Mouse (Mus musculus): ENCODE data around the gene Mapk8. TPM values are rescaled to one million over a fixed set of nuclear protein-coding genes. Genes with fewer than 3 reads are reported as not detected.

Mapk8 gene
- total and polyA plus RNA-seq, 3 experiments: 7.3 to 29.5 (median 26.2) TPM

- Histone ChIP-seq H3K4me3 (no peak overlapping the region), H3K4me1 (ENCODE audit: control insufficient read depth, insufficient read depth, low read length) (no peaks in the 10 kb centered on the region), H3K36me3 (ENCODE audit: control insufficient read depth, insufficient read depth, low read length) (no peaks in the 10 kb centered on the region), H3K27ac (no peak overlapping the region), H3K9ac (ENCODE audit: low read depth, low read length) (no peak overlapping the region), H3K79me2 (replicated peaks; ENCODE audit: control insufficient read depth, insufficient read depth, low read length) (no peaks in the 10 kb centered on the region), H3K27me3 (ENCODE audit: control insufficient read depth, insufficient read depth, low read length) (no peaks in the 10 kb centered on the region)
- 65% methylated on average over 14 of the region's 14 CpGs for WGBS
- intact Hi-C loops (cut with DNase I): no loop called here
- TF ChIP-seq EP300 (IDR thresholded peaks at IDR 0.05; ENCODE audit: insufficient read depth, low read depth, low read length): no peak
- DNase-seq: no peak
Measured at GRCm38 (mm10) chr14:33362122-33362521, 84.8 kb downstream of the Mapk8 start.

GRCm38 (mm10) chr14:33361546-33361945 lies 85.4 kb downstream of the Mapk8 start:
- no peak for DNase-seq
- 41% methylated on average over 4 of the region's 4 CpGs for WGBS
- no peak for TF ChIP-seq CTCF (IDR thresholded peaks at IDR 0.05)
- no peak for TF ChIP-seq EP300 (IDR thresholded peaks at IDR 0.05; ENCODE audit: insufficient read depth, low read depth, low read length)
- no peak for TF ChIP-seq POLR2A (IDR thresholded peaks at IDR 0.05; ENCODE audit: insufficient read depth, low read depth, low read length)
- no peaks in the 10 kb centered on the region for H3K4me1 ChIP-seq (ENCODE audit: control insufficient read depth, insufficient read depth, low read length)
- intact Hi-C loops (cut with DNase I): no loop called here
- no peaks in the 10 kb centered on the region for H3K79me2 ChIP-seq (replicated peaks; ENCODE audit: control insufficient read depth, insufficient read depth, low read length)
- no peak overlapping the region for H3K9ac ChIP-seq (ENCODE audit: low read depth, low read length)
- H3K4me3 ChIP-seq: no peak overlapping the region
- H3K36me3 ChIP-seq (ENCODE audit: control insufficient read depth, insufficient read depth, low read length): no peaks in the 10 kb centered on the region
- H3K27me3 ChIP-seq (ENCODE audit: control insufficient read depth, insufficient read depth, low read length): no peaks in the 10 kb centered on the region
- H3K27ac ChIP-seq: no peak overlapping the region

GRCm38 (mm10) chr14:33358891-33359290 lies 88.1 kb downstream of the Mapk8 start:
- intact Hi-C loops (cut with DNase I): no loop called here
- Histone ChIP-seq H3K9ac (ENCODE audit: low read depth, low read length) (no peak overlapping the region), H3K27me3 (ENCODE audit: control insufficient read depth, insufficient read depth, low read length) (no peaks in the 10 kb centered on the region), H3K4me3 (no peak overlapping the region), H3K27ac (no peak overlapping the region), H3K36me3 (ENCODE audit: control insufficient read depth, insufficient read depth, low read length) (no peaks in the 10 kb centered on the region), H3K4me1 (ENCODE audit: control insufficient read depth, insufficient read depth, low read length) (no peaks in the 10 kb centered on the region), H3K79me2 (replicated peaks; ENCODE audit: control insufficient read depth, insufficient read depth, low read length) (no peaks in the 10 kb centered on the region)
- no peak for DNase-seq
- WGBS: 82% methylated on average over 8 of the region's 8 CpGs
- no peak for TF ChIP-seq EP300 (IDR thresholded peaks at IDR 0.05; ENCODE audit: insufficient read depth, low read depth, low read length)

DNA sequence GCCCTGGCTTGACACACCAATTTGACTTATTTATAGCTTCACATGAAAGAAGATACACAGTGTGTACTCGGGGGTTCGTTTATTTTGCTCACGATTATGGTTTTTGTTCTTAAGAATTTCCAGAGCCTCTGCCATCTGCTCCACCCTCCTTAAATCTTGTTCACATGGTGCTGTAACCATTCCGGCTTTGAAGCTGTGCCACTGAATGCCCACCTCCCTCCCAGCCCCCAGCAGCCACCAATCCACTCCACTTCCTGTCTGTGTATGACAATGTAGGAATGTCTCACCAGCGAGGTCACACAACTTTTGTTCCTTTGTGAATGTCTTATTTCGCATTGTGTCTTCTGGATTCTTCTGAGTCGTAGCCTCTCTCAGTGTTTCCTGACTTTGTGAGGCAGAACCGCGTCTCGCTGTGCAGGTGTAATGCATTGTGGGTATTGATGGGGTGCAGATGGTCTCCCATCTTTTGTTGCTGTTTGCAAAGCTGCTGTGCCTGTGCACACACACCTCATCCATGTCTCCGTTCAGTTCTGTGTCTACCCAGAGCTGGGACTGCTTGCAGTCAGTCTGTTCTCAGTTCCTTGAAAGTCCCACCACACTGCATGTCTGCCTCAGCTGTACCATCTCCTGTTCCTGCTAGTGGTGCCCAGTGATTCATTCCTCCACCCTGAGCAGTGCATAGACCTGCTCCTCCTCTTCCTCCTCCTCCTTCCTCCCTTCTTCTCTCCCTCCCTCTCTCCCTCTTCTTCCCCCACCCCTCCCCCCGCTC lies 89.2 kb downstream of the Mapk8 start:
- no peak for TF ChIP-seq CTCF (IDR thresholded peaks at IDR 0.05)
- TF ChIP-seq EP300 (IDR thresholded peaks at IDR 0.05; ENCODE audit: insufficient read depth, low read depth, low read length): no peak
- TF ChIP-seq POLR2A (IDR thresholded peaks at IDR 0.05; ENCODE audit: insufficient read depth, low read depth, low read length): no peak
- DNase-seq: no peak
- intact Hi-C loops (cut with DNase I): no loop called here
- Histone ChIP-seq H3K27me3 (ENCODE audit: control insufficient read depth, insufficient read depth, low read length) (no peaks in the 10 kb centered on the region), H3K4me1 (ENCODE audit: control insufficient read depth, insufficient read depth, low read length) (peaks cover under 1% of the 10 kb centered on the region; the same call in 1 of the 2 replicates), H3K36me3 (ENCODE audit: control insufficient read depth, insufficient read depth, low read length) (no peaks in the 10 kb centered on the region), H3K27ac (no peak overlapping the region), H3K4me3 (no peak overlapping the region), H3K79me2 (replicated peaks; ENCODE audit: control insufficient read depth, insufficient read depth, low read length) (no peaks in the 10 kb centered on the region), H3K9ac (ENCODE audit: low read depth, low read length) (no peak overlapping the region)
- 61% methylated on average over 12 of the region's 12 CpGs for WGBS

GRCm38 (mm10) chr14:33355276-33355675 lies 91.7 kb downstream of the Mapk8 start:
- intact Hi-C loops (cut with DNase I): no loop called here
- no peak overlapping the region for H3K27ac ChIP-seq
- H3K9ac ChIP-seq (ENCODE audit: low read depth, low read length): no peak overlapping the region
- TF ChIP-seq EP300 (IDR thresholded peaks at IDR 0.05; ENCODE audit: insufficient read depth, low read depth, low read length): no peak
- TF ChIP-seq POLR2A (IDR thresholded peaks at IDR 0.05; ENCODE audit: insufficient read depth, low read depth, low read length): no peak
- TF ChIP-seq CTCF (IDR thresholded peaks at IDR 0.05): no peak
- no peaks in the 10 kb centered on the region for H3K27me3 ChIP-seq (ENCODE audit: control insufficient read depth, insufficient read depth, low read length)
- peaks cover 3% of the 10 kb centered on the region for H3K4me1 ChIP-seq (ENCODE audit: control insufficient read depth, insufficient read depth, low read length)
- DNase-seq: no peak
- H3K36me3 ChIP-seq (ENCODE audit: control insufficient read depth, insufficient read depth, low read length): no peaks in the 10 kb centered on the region
- H3K79me2 ChIP-seq (replicated peaks; ENCODE audit: control insufficient read depth, insufficient read depth, low read length): no peaks in the 10 kb centered on the region
- H3K4me3 ChIP-seq: no peak overlapping the region
- WGBS: 82% methylated on average over 5 of the region's 5 CpGs

GRCm38 (mm10) chr14:33352890-33353289 lies 94.1 kb downstream of the Mapk8 start:
- no peaks in the 10 kb centered on the region for H3K27me3 ChIP-seq (ENCODE audit: control insufficient read depth, insufficient read depth, low read length)
- no peak overlapping the region for H3K9ac ChIP-seq (ENCODE audit: low read depth, low read length)
- 62% methylated on average over 6 of the region's 6 CpGs for WGBS

More at GRCm38 (mm10) chr14:33352890-33353289, 94.1 kb downstream of the Mapk8 start:
- no peak overlapping the region for H3K27ac ChIP-seq
- H3K36me3 ChIP-seq (ENCODE audit: control insufficient read depth, insufficient read depth, low read length): no peaks in the 10 kb centered on the region
- TF ChIP-seq EP300 (IDR thresholded peaks at IDR 0.05; ENCODE audit: insufficient read depth, low read depth, low read length) (no peak), CTCF (IDR thresholded peaks at IDR 0.05) (no peak), POLR2A (IDR thresholded peaks at IDR 0.05; ENCODE audit: insufficient read depth, low read depth, low read length) (no peak)
- no peak overlapping the region for H3K4me3 ChIP-seq
- peaks cover 3% of the 10 kb centered on the region for H3K4me1 ChIP-seq (ENCODE audit: control insufficient read depth, insufficient read depth, low read length)
- H3K79me2 ChIP-seq (replicated peaks; ENCODE audit: control insufficient read depth, insufficient read depth, low read length): no peaks in the 10 kb centered on the region
- intact Hi-C loops (cut with DNase I): no loop called here
- DNase-seq: no peak
